Comparison of ENCODE assay signal across 15 mouse cellular contexts in genomic region chr11:31562954-31563353, GRCm38 (mm10).
"Had no signal": no experiment of that assay in that cellular context is flagged by ENCODE, and none has a peak within 500 bp of the region (broad histone marks: within the 10 kb centered on the region; RNA-seq: fewer than 3 reads in every experiment).

No protein-coding gene starts in this region.

- H3K36me3 ChIP-seq: neural tube, embryonic 15.5 days; stomach, embryonic 15.5 days had no signal

- H3K27me3 ChIP-seq: neural tube, embryonic 15.5 days; stomach, embryonic 15.5 days had no signal

- H3K9me3 ChIP-seq: neural tube, embryonic 15.5 days; stomach, embryonic 15.5 days had no signal

- H3K4me3 ChIP-seq: neural tube, embryonic 15.5 days; stomach, embryonic 15.5 days had no signal

- H3K9ac ChIP-seq: neural tube, embryonic 15.5 days; stomach, embryonic 15.5 days had no signal

- H3K4me1 ChIP-seq: neural tube, embryonic 15.5 days had no signal

- H3K27ac ChIP-seq: neural tube, embryonic 15.5 days; stomach, postnatal 0 days had no signal

- DNase-seq: retina, postnatal 1 day; right cerebral cortex, adult 18-20 months; right cerebral cortex, postnatal 14 days; right cerebral cortex, postnatal 25 days; right cerebral cortex, postnatal 4 days; spleen, adult 18-20 months; thymus, adult 18-20 months; thymus, adult 2 months; thymus, postnatal 14 days; thymus, postnatal 25 days; thymus, postnatal 36 days; thymus, postnatal 4 days had no signal

- H3K4me2 ChIP-seq: neural tube, embryonic 15.5 days; stomach, embryonic 15.5 days had no signal
